Mouse (Mus musculus) gastrocnemius, postnatal 10 days (tissue): ENCODE data around the gene Cyp1b1. TPM values are rescaled to one million over a fixed set of nuclear protein-coding genes. Genes with fewer than 3 reads are reported as not detected.

Experiments
- DNase-seq: peaks from one replicate; pipeline ENCODE4 v3.0.0; 2021; ENCODE audit warnings: mixed read lengths
- long read RNA-seq, 2 experiments: library from polyadenylated mRNA; stranded (forward); transcript quantifications; one replicate each; pipeline ENCODE4 v2.0.0; 2021
- total RNA-seq, 2 experiments: library from RNA; stranded (reverse); gene quantifications; 2 replicates each; pipeline ENCODE4 v1.2.3; 2021

Gene Cyp1b1
- total RNA-seq, result 1 to 10 TPM in 1 of 2 experiments, under 1 TPM in 1; 0.47 to 1.5 TPM
- long read RNA-seq, experiment 1, partial matches to known transcripts, result 1 of 1 reads
- long read RNA-seq, experiment 1, other reads (novel, unspliced or antisense), result 0 of 1 reads
- long read RNA-seq, experiment 2, result 0 reads

GRCm38 (mm10) chr17:79714931-79715637, at the start of gene Cyp1b1:
TSS of gene Cyp1b1 (minus strand) at chr17:79715061.
- no peak for DNase-seq

- no peak for DNase-seq
These were observed 47.0 kb upstream of the Cyp1b1 start for GRCm38 (mm10) chr17:79761841-79762240.

- DNase-seq, result no peak
These were observed 39.0 kb upstream of the Cyp1b1 start for GRCm38 (mm10) chr17:79753831-79754230.

- no peak for DNase-seq
These were observed 38.0 kb upstream of the Cyp1b1 start for GRCm38 (mm10) chr17:79752836-79753235.

- no peak for DNase-seq
These were observed 36.9 kb upstream of the Cyp1b1 start for GRCm38 (mm10) chr17:79751661-79752191.

- DNase-seq, result no peak
These were observed 34.8 kb upstream of the Cyp1b1 start for GRCm38 (mm10) chr17:79749647-79750046.

- DNase-seq, result no peak
These were observed 32.1 kb upstream of the Cyp1b1 start for GRCm38 (mm10) chr17:79746954-79747353.

- DNase-seq, result no peak
These were observed 31.3 kb upstream of the Cyp1b1 start for GRCm38 (mm10) chr17:79746146-79746591.

- DNase-seq, result no peak
These were observed 30.3 kb upstream of the Cyp1b1 start for GRCm38 (mm10) chr17:79745051-79745731.

- DNase-seq, result no peak
These were observed 28.6 kb upstream of the Cyp1b1 start for GRCm38 (mm10) chr17:79743507-79743906.

GRCm38 (mm10) chr17:79742635-79743034, 27.8 kb upstream of the Cyp1b1 start:
- no peak for DNase-seq

- no peak for DNase-seq
These were observed 24.1 kb upstream of the Cyp1b1 start for GRCm38 (mm10) chr17:79738847-79739498.

- no peak for DNase-seq
These were observed 22.7 kb upstream of the Cyp1b1 start for GRCm38 (mm10) chr17:79737598-79737997.

GRCm38 (mm10) chr17:79733039-79733438, 18.2 kb upstream of the Cyp1b1 start:
- no peak for DNase-seq

- DNase-seq, result no peak
These were observed 16.1 kb upstream of the Cyp1b1 start for GRCm38 (mm10) chr17:79730988-79731387.

- no peak for DNase-seq
These were observed 14.0 kb upstream of the Cyp1b1 start for GRCm38 (mm10) chr17:79728585-79729503.

GRCm38 (mm10) chr17:79728053-79728584, 13.3 kb upstream of the Cyp1b1 start:
- DNase-seq, result no peak

- DNase-seq, result no peak
These were observed 11.8 kb upstream of the Cyp1b1 start for GRCm38 (mm10) chr17:79726613-79727012.

GRCm38 (mm10) chr17:79720681-79721080, 5.8 kb upstream of the Cyp1b1 start:
- no peak for DNase-seq

- DNase-seq, result peak; percentile 83
These were observed 835 bp upstream of the Cyp1b1 start for GRCm38 (mm10) chr17:79715649-79716143.

- no peak for DNase-seq
These were observed 429 bp downstream of the Cyp1b1 start for GRCm38 (mm10) chr17:79714368-79714895.
